Mouse (Mus musculus) C2C12 (cell line): Measurements from ENCODE around the gene Nde1. TPM values are rescaled to one million over a fixed set of nuclear protein-coding genes. Genes with fewer than 3 reads are reported as not detected.

Source experiments
- H3K27me3 ChIP-seq: one replicate; pipeline ENCODE4 v1.6.1; 2011; ENCODE audit not compliant: control insufficient read depth, insufficient read depth, insufficient read length
- H3K36me3 ChIP-seq: one replicate; pipeline ENCODE4 v1.6.1; 2011; ENCODE audit not compliant: control insufficient read depth, insufficient read depth
- H3K4me3 ChIP-seq: one replicate; pipeline ENCODE4 v1.5.1; 2011; ENCODE audit warnings: mild to moderate bottlenecking, control low read depth; ENCODE audit not compliant: poor library complexity, insufficient read depth, severe bottlenecking
- H3K79me2 ChIP-seq: one replicate; pipeline ENCODE4 v1.6.1; 2011; ENCODE audit not compliant: control insufficient read depth, insufficient read depth
- H3K79me3 ChIP-seq: one replicate; pipeline ENCODE4 v1.6.1; 2011; ENCODE audit warnings: low read depth, control low read depth
- H3ac ChIP-seq: one replicate; pipeline ENCODE3; 2011; ENCODE audit warnings: low read depth; ENCODE audit not compliant: control insufficient read depth, insufficient read length
- CEBPB ChIP-seq: IDR thresholded peaks from one replicate; pipeline ENCODE4 v1.6.1; 2011; ENCODE audit warnings: low read depth, mild to moderate bottlenecking, control low read depth, moderate library complexity
- CTCF ChIP-seq: IDR thresholded peaks from one replicate; pipeline ENCODE4 v1.5.1; 2011; ENCODE audit not compliant: control insufficient read depth, insufficient read depth, insufficient read length
- FOSL1 ChIP-seq: IDR thresholded peaks from one replicate; pipeline ENCODE4 v1.8.0; 2011; ENCODE audit warnings: mild to moderate bottlenecking, low read length; ENCODE audit not compliant: poor library complexity, insufficient read depth, severe bottlenecking
- MAX ChIP-seq: IDR thresholded peaks from one replicate; pipeline ENCODE4 v1.6.1; 2011; ENCODE audit warnings: mild to moderate bottlenecking, control low read depth
- MYOD1 ChIP-seq: IDR thresholded peaks from one replicate; pipeline ENCODE4 v1.6.1; 2011; ENCODE audit warnings: low read depth; ENCODE audit not compliant: control insufficient read depth, insufficient read length
- MYOG ChIP-seq: IDR thresholded peaks from one replicate; pipeline ENCODE4 v1.6.1; 2011; ENCODE audit not compliant: control insufficient read depth, insufficient read length; ENCODE audit errors: extremely low read depth
- USF1 ChIP-seq: IDR thresholded peaks from one replicate; pipeline ENCODE4 v1.6.1; 2011; ENCODE audit warnings: low read depth, mild to moderate bottlenecking, control low read depth, moderate library complexity
- polyA plus RNA-seq: library from polyadenylated mRNA; unstranded; fragments of >200 nt; fragmentation: generic; extraction: Trizol; gene quantifications from one replicate; pipeline ENCODE4 v1.2.1, GENCODE M21; 2012; ENCODE audit warnings: missing spikeins

The Nde1 gene
- polyA plus RNA-seq, 1 experiment = 68.6 TPM

- Histone ChIP-seq H3K4me3 (no peak overlapping the region), H3K36me3 (peaks cover 64% of the 10 kb centered on the region), H3K79me3 (no peaks in the 10 kb centered on the region), H3K79me2 (no peaks in the 10 kb centered on the region), H3ac (no peak overlapping the region), H3K27me3 (no peaks in the 10 kb centered on the region)
- no peak for TF ChIP-seq USF1
- no peak for TF ChIP-seq MYOG
- TF ChIP-seq CTCF = no peak
- no peak for TF ChIP-seq FOSL1
- TF ChIP-seq CEBPB = no peak
- TF ChIP-seq MYOD1 = no peak
- TF ChIP-seq MAX = no peak
These were observed 38.4 kb upstream of the Nde1 start for GRCm38 (mm10) chr16:14124709-14125108.

GRCm38 (mm10) chr16:14125253-14125652 lies 37.8 kb upstream of the Nde1 start:
- no peaks in the 10 kb centered on the region for H3K27me3 ChIP-seq
- TF ChIP-seq USF1 (no peak), MAX (no peak), MYOD1 (no peak), CTCF (no peak), MYOG (no peak), FOSL1 (no peak)
- peaks cover 62% of the 10 kb centered on the region for H3K36me3 ChIP-seq
- no peak overlapping the region for H3ac ChIP-seq
- H3K4me3 ChIP-seq = no peak overlapping the region
- H3K79me3 ChIP-seq = no peaks in the 10 kb centered on the region
- no peaks in the 10 kb centered on the region for H3K79me2 ChIP-seq

GRCm38 (mm10) chr16:14128977-14129376 lies 34.1 kb upstream of the Nde1 start:
- peaks cover 72% of the 10 kb centered on the region for H3K36me3 ChIP-seq
- no peaks in the 10 kb centered on the region for H3K79me2 ChIP-seq
- no peak overlapping the region for H3K4me3 ChIP-seq
- TF ChIP-seq USF1 (no peak), MAX (no peak), CEBPB (no peak), MYOG (no peak), FOSL1 (no peak), MYOD1 (no peak), CTCF (no peak)
- H3K79me3 ChIP-seq = no peaks in the 10 kb centered on the region
- no peaks in the 10 kb centered on the region for H3K27me3 ChIP-seq
- H3ac ChIP-seq = no peak overlapping the region

- Histone ChIP-seq H3K4me3 (no peak overlapping the region), H3K36me3 (peaks cover 66% of the 10 kb centered on the region), H3K27me3 (no peaks in the 10 kb centered on the region), H3K79me2 (no peaks in the 10 kb centered on the region), H3K79me3 (no peaks in the 10 kb centered on the region), H3ac (no peak overlapping the region)
- TF ChIP-seq USF1 (no peak), MAX (no peak), CTCF (no peak), FOSL1 (no peak), MYOG (no peak), MYOD1 (no peak), CEBPB (no peak)
These were observed 32.3 kb upstream of the Nde1 start for GRCm38 (mm10) chr16:14130796-14131195.

- no peaks in the 10 kb centered on the region for H3K79me2 ChIP-seq
- H3K79me3 ChIP-seq = no peaks in the 10 kb centered on the region
- H3K36me3 ChIP-seq = peaks cover 66% of the 10 kb centered on the region
- H3K4me3 ChIP-seq = no peak overlapping the region
- no peaks in the 10 kb centered on the region for H3K27me3 ChIP-seq
- no peak for TF ChIP-seq CTCF
- no peak for TF ChIP-seq USF1
- no peak for TF ChIP-seq FOSL1
- no peak for TF ChIP-seq MYOD1
- no peak for TF ChIP-seq MAX
- no peak for TF ChIP-seq MYOG
- TF ChIP-seq CEBPB = no peak
- no peak overlapping the region for H3ac ChIP-seq
These were observed 31.7 kb upstream of the Nde1 start for GRCm38 (mm10) chr16:14131376-14131775.

- H3K36me3 ChIP-seq = peaks cover 67% of the 10 kb centered on the region
- no peaks in the 10 kb centered on the region for H3K79me3 ChIP-seq
- no peaks in the 10 kb centered on the region for H3K79me2 ChIP-seq
- no peak overlapping the region for H3K4me3 ChIP-seq
- H3ac ChIP-seq = no peak overlapping the region
- H3K27me3 ChIP-seq = no peaks in the 10 kb centered on the region
- TF ChIP-seq MYOD1 (no peak), FOSL1 (no peak), CEBPB (no peak), MAX (no peak), MYOG (no peak), USF1 (no peak), CTCF (no peak)
These were observed 31.2 kb upstream of the Nde1 start for GRCm38 (mm10) chr16:14131838-14132237.
